Mouse (Mus musculus) ES-E14 (cell line): ENCODE results near the gene Ubxn10. TPM values are rescaled to one million over a fixed set of nuclear protein-coding genes. Genes with fewer than 3 reads are reported as not detected.

Experiments
- DNase-seq: peaks from one replicate; pipeline ENCODE4 v3.0.0-alpha.2; 2013; ENCODE audit warnings: low read depth, low spot score
- H3K27ac ChIP-seq: 2 replicates; pipeline ENCODE4 v1.5.1; 2012; ENCODE audit warnings: low read depth, mild to moderate bottlenecking, low read length, moderate library complexity, mixed read lengths; ENCODE audit not compliant: poor library complexity, insufficient read depth, severe bottlenecking
- H3K36me3 ChIP-seq: 2 replicates; pipeline ENCODE4 v1.6.1; 2012; ENCODE audit warnings: mild to moderate bottlenecking, low read length, moderate library complexity, mixed read lengths; ENCODE audit not compliant: control insufficient read depth, poor library complexity, insufficient read depth, severe bottlenecking
- H3K4me1 ChIP-seq, 2 experiments: fragments of 150-350 bp in 1 of 2; sonication (generic) in 1 of 2; 2 replicates each; pipeline ENCODE4 v1.6.1; 2012; ENCODE audit warnings: low read length in 2 of 2, mild to moderate bottlenecking in 1 of 2, mixed read lengths in 1 of 2; ENCODE audit not compliant: control insufficient read depth in 2 of 2, insufficient read depth in 2 of 2, poor library complexity in 1 of 2
- H3K4me3 ChIP-seq, 2 experiments: fragments of 150-350 bp in 1 of 2; sonication (generic) in 1 of 2; 2 replicates each; pipeline ENCODE4 v1.5.1; 2012; ENCODE audit warnings: low read length in 2 of 2, low read depth in 1 of 2, mild to moderate bottlenecking in 1 of 2, mixed read lengths in 1 of 2; ENCODE audit not compliant: insufficient read depth in 1 of 2, poor library complexity in 1 of 2, severe bottlenecking in 1 of 2
- H3K9ac ChIP-seq: 2 replicates; pipeline ENCODE4 v1.6.1; 2012; ENCODE audit warnings: low read depth, mild to moderate bottlenecking, low read length, mixed read lengths; ENCODE audit not compliant: poor library complexity, insufficient read depth, severe bottlenecking
- H3K9me3 ChIP-seq: fragments of 150-350 bp; sonication (generic); 2 replicates; pipeline ENCODE4 v1.6.1; 2012; ENCODE audit warnings: low read depth, mild to moderate bottlenecking, low read length; ENCODE audit not compliant: control insufficient read depth, insufficient read depth
- CHD2 ChIP-seq: IDR thresholded peaks from 2 replicates; pipeline ENCODE4 v1.6.1; 2014; ENCODE audit warnings: mild to moderate bottlenecking, low read depth, low read length, inconsistent platforms
- HCFC1 ChIP-seq: IDR thresholded peaks from 2 replicates; pipeline ENCODE4 v1.6.1; 2012; ENCODE audit warnings: low read length, inconsistent platforms, borderline replicate concordance; ENCODE audit not compliant: insufficient read depth
- MAFK ChIP-seq: IDR thresholded peaks from 2 replicates; pipeline ENCODE4 v1.6.1; 2014; ENCODE audit warnings: mild to moderate bottlenecking, low read depth, low read length, inconsistent platforms; ENCODE audit not compliant: insufficient read depth
- ZC3H11A ChIP-seq: IDR thresholded peaks from 2 replicates; pipeline ENCODE4 v1.6.1; 2012; ENCODE audit warnings: low read depth, mild to moderate bottlenecking, inconsistent platforms, low read length, borderline replicate concordance
- ZNF384 ChIP-seq: IDR thresholded peaks from 2 replicates; pipeline ENCODE4 v1.6.1; 2012; ENCODE audit warnings: low read depth, low read length, inconsistent platforms
- in situ Hi-C, 2 experiments: fragments of 600-800 bp; cut with MboI; formaldehyde crosslinking; loops; one replicate each; pipeline ENCODE4 v1.15.1; 2025; ENCODE audit warnings: low sequenced_read_pairs in 2 of 2, inconsistent platforms in 1 of 2; ENCODE audit not compliant: unreplicated experiment in 2 of 2
- total RNA-seq: library from RNA; depleted of rRNA; stranded (reverse); fragments of 300-350 nt; gene quantifications from 2 replicates; pipeline ENCODE4 v1.2.3, GENCODE M21; 2012

Ubxn10 gene
- total RNA-seq, 1 experiment = 1.1 TPM

- no peak overlapping the region for H3K4me3 ChIP-seq
- TF ChIP-seq ZNF384 = no peak
- TF ChIP-seq HCFC1 = no peak
- no peak for TF ChIP-seq ZC3H11A
- no peak for TF ChIP-seq MAFK
- TF ChIP-seq CHD2 = no peak
- H3K9me3 ChIP-seq = no peaks in the 10 kb centered on the region
- in situ Hi-C loops = no loop called here
- no peak overlapping the region for H3K9ac ChIP-seq
- DNase-seq = no peak
- H3K36me3 ChIP-seq = no peaks in the 10 kb centered on the region
- H3K27ac ChIP-seq = no peak overlapping the region
- no peaks in the 10 kb centered on the region; a peak in 1 of 4 replicates for H3K4me1 ChIP-seq
These were observed 25.3 kb upstream of the Ubxn10 start for GRCm38 (mm10) chr4:138762266-138762665.

GRCm38 (mm10) chr4:138757416-138757815 is 20.4 kb upstream of the Ubxn10 start, which contains the start of gene Pla2g2f:
TSS of gene Pla2g2f (minus strand) at chr4:138757626.
- Histone ChIP-seq H3K27ac (no peak within 1 kb of the TSS), H3K36me3 (no peaks in the 10 kb centered on the region), H3K4me3 (no peak within 1 kb of the TSS), H3K9ac (no peak within 1 kb of the TSS), H3K9me3 (no peaks in the 10 kb centered on the region), H3K4me1 (no peaks in the 10 kb centered on the region; a peak in 1 of 4 replicates)
- TF ChIP-seq ZC3H11A (no peak), HCFC1 (no peak), CHD2 (no peak), ZNF384 (no peak), MAFK (no peak)
- in situ Hi-C loops = no loop called here
- no peak for DNase-seq

GRCm38 (mm10) chr4:138755983-138756382 is 19.0 kb upstream of the Ubxn10 start:
- TF ChIP-seq ZC3H11A (no peak), MAFK (no peak), ZNF384 (no peak), HCFC1 (no peak), CHD2 (no peak)
- Histone ChIP-seq H3K36me3 (no peaks in the 10 kb centered on the region), H3K4me3 (no peak overlapping the region), H3K9ac (no peak overlapping the region), H3K4me1 (no peaks in the 10 kb centered on the region; a peak in 1 of 4 replicates), H3K27ac (no peak overlapping the region; the same call in 1 of the 2 replicates), H3K9me3 (no peaks in the 10 kb centered on the region)
- in situ Hi-C loops = no loop called here
- DNase-seq = no peak

GRCm38 (mm10) chr4:138755439-138755838 is 18.5 kb upstream of the Ubxn10 start:
- H3K27ac ChIP-seq = no peak overlapping the region
- in situ Hi-C loops = no loop called here
- no peaks in the 10 kb centered on the region for H3K36me3 ChIP-seq
- no peak overlapping the region for H3K4me3 ChIP-seq
- no peaks in the 10 kb centered on the region for H3K9me3 ChIP-seq
- no peak for DNase-seq
- no peaks in the 10 kb centered on the region; a peak in 1 of 4 replicates for H3K4me1 ChIP-seq
- no peak for TF ChIP-seq MAFK
- no peak for TF ChIP-seq HCFC1
- no peak for TF ChIP-seq ZNF384
- no peak for TF ChIP-seq CHD2
- TF ChIP-seq ZC3H11A = no peak
- no peak overlapping the region for H3K9ac ChIP-seq

GRCm38 (mm10) chr4:138754432-138754831 is 17.5 kb upstream of the Ubxn10 start:
- in situ Hi-C loops = no loop called here

More at GRCm38 (mm10) chr4:138754432-138754831, 17.5 kb upstream of the Ubxn10 start:
- TF ChIP-seq CHD2 (no peak), MAFK (no peak), HCFC1 (no peak), ZNF384 (no peak), ZC3H11A (no peak)
- no peak for DNase-seq
- Histone ChIP-seq H3K4me3 (no peak overlapping the region), H3K27ac (no peak overlapping the region), H3K9me3 (no peaks in the 10 kb centered on the region), H3K9ac (no peak overlapping the region), H3K36me3 (no peaks in the 10 kb centered on the region), H3K4me1 (no peaks in the 10 kb centered on the region)
